Mouse (Mus musculus): ENCODE measurements around the gene Pde4d. TPM values are rescaled to one million over a fixed set of nuclear protein-coding genes. Genes with fewer than 3 reads are reported as not detected.

Pde4d gene
- polyA plus RNA-seq, 1 experiment from 2014 or later, result 23.8 TPM

DNA sequence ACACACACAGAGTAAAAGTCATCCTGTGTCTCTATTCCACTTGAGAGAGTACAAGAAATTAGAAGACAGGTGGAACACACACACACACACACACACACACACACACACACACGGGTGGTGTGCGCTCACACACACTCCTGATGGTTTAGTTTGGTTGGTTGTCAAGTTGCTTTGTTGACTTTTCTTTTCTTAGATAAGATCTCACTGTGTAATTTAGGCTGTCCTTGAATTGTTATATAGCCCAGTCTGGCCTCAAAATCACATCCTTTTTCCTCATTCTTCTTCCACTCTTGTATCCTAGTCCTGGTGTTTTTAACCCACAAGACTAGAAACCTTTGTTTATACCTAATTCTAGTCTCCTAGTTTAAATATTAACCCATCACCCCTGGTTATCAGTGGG lies 1244.0 kb downstream of the Pde4d start:
- H3K27me3 ChIP-seq (replicated peaks), result no peaks in the 10 kb centered on the region
- ATAC-seq (ENCODE audit: extremely low read depth, insufficient number of reproducible peaks, low FRiP score, low TSS enrichment), result no peak
- WGBS, result 58% methylated on average over 2 of the region's 2 CpGs
- H3K4me2 ChIP-seq, result no peak overlapping the region
- peaks cover 53% of the 10 kb centered on the region for H3K4me1 ChIP-seq
- no peak overlapping the region for H3K27ac ChIP-seq (replicated peaks)
- H3K9me3 ChIP-seq, result no peaks in the 10 kb centered on the region
- H3K36me3 ChIP-seq, result peaks cover 12% of the 10 kb centered on the region
- H3K9ac ChIP-seq, result no peak overlapping the region
- H3K4me3 ChIP-seq, result no peak overlapping the region

DNA sequence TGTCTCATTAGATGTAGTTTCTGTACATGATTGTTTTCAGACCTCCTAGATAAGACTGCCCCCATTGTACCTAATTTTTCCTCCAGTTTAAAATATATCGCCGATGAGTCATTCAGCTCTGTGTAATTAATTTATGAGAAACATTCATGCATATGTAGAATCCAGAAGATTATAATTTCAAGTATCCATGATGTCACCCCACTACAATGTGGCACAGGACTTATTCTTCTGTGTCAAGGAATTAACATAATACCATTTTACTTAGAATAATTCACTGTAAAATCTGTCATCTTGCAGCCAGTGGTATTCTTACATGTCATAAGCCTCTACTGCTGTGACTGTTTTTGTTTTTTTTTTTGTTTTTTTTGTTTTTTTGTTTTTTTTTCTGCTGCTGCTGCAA lies 1244.5 kb downstream of the Pde4d start:
- no peak overlapping the region for H3K4me3 ChIP-seq
- H3K36me3 ChIP-seq, result peaks cover 17% of the 10 kb centered on the region
- no peak for ATAC-seq (ENCODE audit: extremely low read depth, insufficient number of reproducible peaks, low FRiP score, low TSS enrichment)
- H3K4me1 ChIP-seq, result peaks cover 49% of the 10 kb centered on the region
- H3K4me2 ChIP-seq, result no peak overlapping the region
- H3K27ac ChIP-seq (replicated peaks), result no peak overlapping the region
- no peaks in the 10 kb centered on the region for H3K27me3 ChIP-seq (replicated peaks)
- H3K9me3 ChIP-seq, result no peaks in the 10 kb centered on the region; the same call in 1 of the 2 replicates
- no peak overlapping the region for H3K9ac ChIP-seq
- WGBS, result 83% methylated on average over 2 of the region's 2 CpGs

GRCm38 (mm10) chr13:109695098-109695497 lies 1245.3 kb downstream of the Pde4d start:
- no peak for ATAC-seq (ENCODE audit: extremely low read depth, insufficient number of reproducible peaks, low FRiP score, low TSS enrichment)
- no peak overlapping the region for H3K4me2 ChIP-seq
- no peak overlapping the region for H3K27ac ChIP-seq (replicated peaks)
- H3K4me3 ChIP-seq, result no peak overlapping the region
- no peaks in the 10 kb centered on the region; the same call in 1 of the 2 replicates for H3K9me3 ChIP-seq
- peaks cover 24% of the 10 kb centered on the region for H3K36me3 ChIP-seq
- H3K4me1 ChIP-seq, result peaks cover 49% of the 10 kb centered on the region
- 77% methylated on average over 6 of the region's 6 CpGs for WGBS
- no peaks in the 10 kb centered on the region for H3K27me3 ChIP-seq (replicated peaks)
- H3K9ac ChIP-seq, result no peak overlapping the region

DNA sequence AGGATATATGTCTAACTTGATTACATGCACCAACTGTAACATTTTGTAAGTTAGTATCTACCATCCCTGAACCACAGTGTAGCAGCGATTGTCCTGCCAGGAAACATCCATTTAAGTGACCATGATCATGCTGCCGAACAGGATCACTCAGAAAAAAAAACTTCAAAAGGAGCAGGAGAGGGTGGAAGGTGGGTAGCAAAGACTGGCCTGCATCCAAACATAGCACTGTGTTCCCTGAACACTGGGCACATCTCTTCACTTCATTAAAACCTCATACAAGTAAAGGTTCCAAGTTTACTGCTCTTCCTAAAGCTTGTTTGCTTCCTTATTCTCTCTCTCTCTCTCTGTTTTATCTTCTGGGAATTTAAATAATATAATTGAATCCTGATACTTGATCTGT lies 1256.4 kb downstream of the Pde4d start:
- H3K9me3 ChIP-seq, result no peaks in the 10 kb centered on the region
- no peak overlapping the region for H3K4me2 ChIP-seq
- H3K27me3 ChIP-seq (replicated peaks), result no peaks in the 10 kb centered on the region
- no peak for ATAC-seq (ENCODE audit: extremely low read depth, insufficient number of reproducible peaks, low FRiP score, low TSS enrichment)
- H3K36me3 ChIP-seq, result no peaks in the 10 kb centered on the region
- peaks cover 32% of the 10 kb centered on the region for H3K4me1 ChIP-seq
- H3K9ac ChIP-seq, result no peak overlapping the region
- WGBS, result 50% methylated on average over 2 of the region's 2 CpGs
- H3K4me3 ChIP-seq, result no peak overlapping the region
- H3K27ac ChIP-seq (replicated peaks), result no peak overlapping the region

GRCm38 (mm10) chr13:109706579-109706978 lies 1256.8 kb downstream of the Pde4d start:
- H3K4me3 ChIP-seq, result no peak overlapping the region
- H3K4me1 ChIP-seq, result peaks cover 32% of the 10 kb centered on the region
- ATAC-seq (ENCODE audit: extremely low read depth, insufficient number of reproducible peaks, low FRiP score, low TSS enrichment), result no peak
- no peaks in the 10 kb centered on the region for H3K36me3 ChIP-seq
- H3K27ac ChIP-seq (replicated peaks), result no peak overlapping the region
- H3K9ac ChIP-seq, result no peak overlapping the region
- no peaks in the 10 kb centered on the region for H3K27me3 ChIP-seq (replicated peaks)
- 88% methylated on average over 5 of the region's 5 CpGs for WGBS
- H3K4me2 ChIP-seq, result no peak overlapping the region
- H3K9me3 ChIP-seq, result no peaks in the 10 kb centered on the region

GRCm38 (mm10) chr13:109707154-109707553 lies 1257.4 kb downstream of the Pde4d start:
- ATAC-seq (ENCODE audit: extremely low read depth, insufficient number of reproducible peaks, low FRiP score, low TSS enrichment), result no peak
- H3K4me1 ChIP-seq, result peaks cover 32% of the 10 kb centered on the region
- no peak overlapping the region for H3K4me3 ChIP-seq
- no peak overlapping the region for H3K27ac ChIP-seq (replicated peaks)
- H3K4me2 ChIP-seq, result no peak overlapping the region
- H3K9ac ChIP-seq, result no peak overlapping the region
- H3K27me3 ChIP-seq (replicated peaks), result no peaks in the 10 kb centered on the region
- 97% methylated on average over 4 of the region's 4 CpGs for WGBS
- no peaks in the 10 kb centered on the region for H3K9me3 ChIP-seq
- no peaks in the 10 kb centered on the region for H3K36me3 ChIP-seq

GRCm38 (mm10) chr13:109708326-109708725 lies 1258.6 kb downstream of the Pde4d start:
- WGBS, result 31% methylated on average over 2 of the region's 2 CpGs
- Histone ChIP-seq H3K4me2 (no peak overlapping the region), H3K4me3 (no peak overlapping the region), H3K4me1 (peaks cover 28% of the 10 kb centered on the region), H3K9ac (no peak overlapping the region), H3K9me3 (no peaks in the 10 kb centered on the region), H3K27ac (replicated peaks) (no peak overlapping the region), H3K27me3 (replicated peaks) (no peaks in the 10 kb centered on the region), H3K36me3 (no peaks in the 10 kb centered on the region)
- no peak for ATAC-seq (ENCODE audit: extremely low read depth, insufficient number of reproducible peaks, low FRiP score, low TSS enrichment)

DNA sequence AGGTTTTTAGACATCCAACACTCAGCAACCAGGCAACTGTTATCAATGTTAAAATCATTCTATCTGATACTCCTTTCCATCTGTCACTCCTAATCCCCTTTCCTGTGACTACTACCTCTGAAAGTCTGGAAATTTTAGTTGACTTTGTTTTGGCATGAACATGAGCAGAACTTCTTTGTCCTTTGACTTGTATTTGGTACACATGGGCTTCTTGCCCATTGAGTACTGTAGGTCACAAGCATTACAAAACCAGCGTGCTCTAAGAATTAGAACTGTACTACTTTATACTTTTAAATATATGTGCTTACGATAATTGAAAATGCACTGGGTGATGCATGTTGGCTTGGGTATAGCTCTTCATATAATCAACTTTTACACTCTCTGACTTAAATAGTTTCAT lies 1264.8 kb downstream of the Pde4d start:
- Histone ChIP-seq H3K9ac (no peak overlapping the region), H3K27ac (replicated peaks) (no peak overlapping the region), H3K4me2 (no peak overlapping the region), H3K27me3 (replicated peaks) (no peaks in the 10 kb centered on the region), H3K4me1 (peaks cover 24% of the 10 kb centered on the region), H3K4me3 (no peak overlapping the region), H3K36me3 (no peaks in the 10 kb centered on the region), H3K9me3 (no peaks in the 10 kb centered on the region)
- WGBS, result 85% methylated on average over 2 of the region's 2 CpGs
- ATAC-seq (ENCODE audit: extremely low read depth, insufficient number of reproducible peaks, low FRiP score, low TSS enrichment), result no peak

- WGBS, result 44% methylated on average over 1 of the region's 1 CpGs
- Histone ChIP-seq H3K36me3 (no peaks in the 10 kb centered on the region), H3K27me3 (replicated peaks) (no peaks in the 10 kb centered on the region), H3K4me3 (no peak overlapping the region), H3K4me2 (no peak overlapping the region), H3K9ac (no peak overlapping the region), H3K27ac (replicated peaks) (no peak overlapping the region), H3K9me3 (no peaks in the 10 kb centered on the region), H3K4me1 (peaks cover 28% of the 10 kb centered on the region)
- no peak for ATAC-seq (ENCODE audit: extremely low read depth, insufficient number of reproducible peaks, low FRiP score, low TSS enrichment)
These were observed 1265.6 kb downstream of the Pde4d start for GRCm38 (mm10) chr13:109715321-109715720.

GRCm38 (mm10) chr13:109720127-109720713 lies 1270.5 kb downstream of the Pde4d start:
- ATAC-seq (ENCODE audit: extremely low read depth, insufficient number of reproducible peaks, low FRiP score, low TSS enrichment), result no peak
- H3K4me3 ChIP-seq, result no peak overlapping the region
- 88% methylated on average over 2 of the region's 2 CpGs for WGBS
- no peaks in the 10 kb centered on the region for H3K9me3 ChIP-seq
- H3K9ac ChIP-seq, result no peak overlapping the region
- peaks cover 48% of the 10 kb centered on the region for H3K4me1 ChIP-seq
- H3K27me3 ChIP-seq (replicated peaks), result no peaks in the 10 kb centered on the region
- no peak overlapping the region for H3K27ac ChIP-seq (replicated peaks)
- H3K36me3 ChIP-seq, result no peaks in the 10 kb centered on the region
- no peak overlapping the region for H3K4me2 ChIP-seq

GRCm38 (mm10) chr13:109722237-109723119 lies 1272.7 kb downstream of the Pde4d start:
- ATAC-seq (ENCODE audit: extremely low read depth, insufficient number of reproducible peaks, low FRiP score, low TSS enrichment), result no peak
- Histone ChIP-seq H3K9ac (no peak overlapping the region), H3K27me3 (replicated peaks) (no peaks in the 10 kb centered on the region), H3K36me3 (no peaks in the 10 kb centered on the region), H3K27ac (replicated peaks) (0 out of 2 replicates have a peak overlapping the region, but pooled peaks have one; percentile 25), H3K9me3 (no peaks in the 10 kb centered on the region), H3K4me1 (peaks cover 36% of the 10 kb centered on the region), H3K4me3 (no peak overlapping the region), H3K4me2 (no peak overlapping the region)
- 84% methylated on average over 6 of the region's 6 CpGs for WGBS

DNA sequence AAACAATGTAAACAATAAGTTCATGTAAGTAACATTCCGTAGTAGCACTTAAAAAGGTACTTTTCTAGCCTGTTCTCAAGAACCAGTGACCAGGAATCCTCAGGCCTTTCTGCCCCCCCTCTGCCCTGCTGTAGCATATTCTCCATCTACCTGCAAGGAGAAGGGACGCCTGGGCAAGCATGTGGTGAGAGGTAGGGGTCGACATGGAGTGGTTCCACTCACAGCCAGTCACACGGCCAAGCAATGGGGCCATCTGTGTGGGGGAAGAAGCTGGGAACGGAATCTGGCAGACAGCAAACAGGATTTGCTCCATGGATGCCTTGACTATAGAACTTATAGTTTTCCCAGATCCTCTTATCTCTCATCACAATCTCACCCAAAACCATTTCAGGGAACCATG lies 1277.6 kb downstream of the Pde4d start:
- H3K27ac ChIP-seq (replicated peaks), result no peak overlapping the region
- no peak for ATAC-seq (ENCODE audit: extremely low read depth, insufficient number of reproducible peaks, low FRiP score, low TSS enrichment)

More for the DNA sequence above, 1277.6 kb downstream of the Pde4d start:
- no peaks in the 10 kb centered on the region for H3K9me3 ChIP-seq
- no peak overlapping the region for H3K4me3 ChIP-seq
- H3K36me3 ChIP-seq, result no peaks in the 10 kb centered on the region
- peaks cover 8% of the 10 kb centered on the region for H3K4me1 ChIP-seq
- H3K4me2 ChIP-seq, result no peak overlapping the region
- H3K27me3 ChIP-seq (replicated peaks), result no peaks in the 10 kb centered on the region
- 74% methylated on average over 5 of the region's 5 CpGs for WGBS
- no peak overlapping the region for H3K9ac ChIP-seq
